Mouse (Mus musculus) inflammation-experienced regulatory T-cells (primary cell): ENCODE results near the gene Olfr1216. TPM values are rescaled to one million over a fixed set of nuclear protein-coding genes. Genes with fewer than 3 reads are reported as not detected.

Experiments
- polyA plus RNA-seq, 2 experiments: library from polyadenylated mRNA; unstranded; fragments of 100-300 nt; shearing (Covaris generic); gene quantifications; one replicate each; pipeline ENCODE4 v1.2.1; 2017

The Olfr1216 gene
- not detected for polyA plus RNA-seq

GRCm38 (mm10) chr2:89018240-89018639 is at the start of gene Olfr1216:
TSS of gene Olfr1216 (minus strand) at chr2:89018340.

GRCm38 (mm10) chr2:89061087-89061486 is 42.9 kb upstream of the Olfr1216 start, which contains the start of gene Olfr1218:
TSS of gene Olfr1218 (minus strand) at chr2:89061187.

GRCm38 (mm10) chr2:89031965-89032364 is 13.8 kb upstream of the Olfr1216 start, which contains the start of gene Olfr1217:
TSS of gene Olfr1217 (minus strand) at chr2:89032065.

GRCm38 (mm10) chr2:89006873-89007272 is 11.3 kb downstream of the Olfr1216 start, which contains the start of gene Olfr1215:
TSS of gene Olfr1215 (minus strand) at chr2:89006973.

GRCm38 (mm10) chr2:88992553-88992952 is 25.6 kb downstream of the Olfr1216 start, which contains the start of gene Olfr1214:
TSS of gene Olfr1214 (minus strand) at chr2:88992653.

GRCm38 (mm10) chr2:88980181-88980580 is 38.0 kb downstream of the Olfr1216 start, which contains the start of gene Gm13762:
TSS of gene Gm13762 (minus strand) at chr2:88980281.

Other genes starting within 250 kb of the Olfr1216 start
- gene Olfr1200, start 247.9 kb downstream of the Olfr1216 start, polyA plus RNA-seq, result not detected
- gene Olfr1201, start 225.3 kb downstream of the Olfr1216 start, polyA plus RNA-seq, result not detected
- gene Olfr1202, start 203.8 kb downstream of the Olfr1216 start, polyA plus RNA-seq, result under 1 TPM in 1 of 2 experiments, not detected in 1; 0.04 TPM
- gene Olfr1205, start 188.6 kb downstream of the Olfr1216 start, polyA plus RNA-seq, result 1 to 10 TPM in 1 of 2 experiments, under 1 TPM in 1; 0.17 to 1.2 TPM
- gene Olfr1204, start 169.0 kb downstream of the Olfr1216 start, polyA plus RNA-seq, result under 1 TPM in 1 of 2 experiments, not detected in 1; 0.06 TPM
- gene Olfr1206, start 155.1 kb downstream of the Olfr1216 start, polyA plus RNA-seq, result under 1 TPM in 1 of 2 experiments, not detected in 1; 0.61 TPM
- gene Olfr1208, start 116.0 kb downstream of the Olfr1216 start, polyA plus RNA-seq, result 1 to 10 TPM in 1 of 2 experiments, not detected in 1; 1.9 TPM
- gene Olfr1209, start 103.2 kb downstream of the Olfr1216 start, polyA plus RNA-seq, result under 1 TPM; 0.04 to 0.37 TPM
- gene Olfr1211, start 80.2 kb downstream of the Olfr1216 start, polyA plus RNA-seq, result not detected
- under 1 TPM in 1 of 2 experiments, not detected in 1; 0.16 TPM for gene Olfr1212, start 64.4 kb downstream of the Olfr1216 start, polyA plus RNA-seq
- gene Gm13762, start 38.1 kb downstream of the Olfr1216 start, polyA plus RNA-seq, result not detected
- gene Olfr1214, start 25.7 kb downstream of the Olfr1216 start, polyA plus RNA-seq, result under 1 TPM in 1 of 2 experiments, not detected in 1; 0.23 TPM
- gene Olfr1215, start 11.4 kb downstream of the Olfr1216 start, polyA plus RNA-seq, result under 1 TPM; 0.49 to 0.53 TPM
- under 1 TPM; 0.07 to 0.11 TPM for gene Olfr1217, start 13.7 kb upstream of the Olfr1216 start, polyA plus RNA-seq
- not detected for gene Olfr1218, start 42.8 kb upstream of the Olfr1216 start, polyA plus RNA-seq
- gene Olfr1219, start 65.2 kb upstream of the Olfr1216 start, polyA plus RNA-seq, result not detected
- gene Olfr1220, start 88.5 kb upstream of the Olfr1216 start, polyA plus RNA-seq, result under 1 TPM; 0.08 to 0.62 TPM
- gene Olfr1221, start 98.9 kb upstream of the Olfr1216 start, polyA plus RNA-seq, result not detected
- gene Olfr1222, start 114.7 kb upstream of the Olfr1216 start, polyA plus RNA-seq, result not detected
- gene Olfr1223, start 133.2 kb upstream of the Olfr1216 start, polyA plus RNA-seq, result under 1 TPM in 1 of 2 experiments, not detected in 1; 0.30 TPM
- not detected for gene Olfr1224-ps1, start 145.8 kb upstream of the Olfr1216 start, polyA plus RNA-seq
- under 1 TPM; 0.06 to 0.77 TPM for gene Olfr1225, start 156.3 kb upstream of the Olfr1216 start, polyA plus RNA-seq
- not detected for gene Olfr1226, start 181.7 kb upstream of the Olfr1216 start, polyA plus RNA-seq
- gene Olfr1228, start 235.7 kb upstream of the Olfr1216 start, polyA plus RNA-seq, result 1 to 10 TPM in 1 of 2 experiments, under 1 TPM in 1; 0.42 to 1.1 TPM